Mouse (Mus musculus) neural tube, embryonic 10.5 days (tissue): Measurements from ENCODE around the gene Dclk2.

Experiments
- DNase-seq: peaks from one replicate; pipeline ENCODE4 v3.0.0-alpha.2; 2017; ENCODE audit warnings: low spot score; ENCODE audit errors: extremely low spot score

The Dclk2 gene

DNA sequence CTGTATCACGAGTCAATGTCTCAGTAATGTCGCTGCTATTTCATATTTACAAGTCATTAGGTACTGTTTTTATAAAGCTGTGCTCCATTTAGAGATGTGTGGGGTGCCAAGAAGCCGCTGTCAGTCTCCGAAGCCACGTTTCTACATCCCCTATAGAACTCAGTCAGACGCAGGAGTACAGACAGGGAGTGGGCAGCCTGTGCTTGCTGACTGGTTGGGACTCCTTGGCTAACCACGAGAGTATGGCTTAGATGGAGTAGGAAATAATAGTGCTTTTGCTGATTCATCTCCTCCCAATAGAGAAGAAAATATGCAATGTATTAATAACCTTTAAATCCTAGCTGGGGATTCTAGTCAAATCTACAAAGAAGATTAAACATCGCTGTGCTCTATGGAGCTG is 119.8 kb downstream of the Dclk2 start:
- DNase-seq = no peak

DNA sequence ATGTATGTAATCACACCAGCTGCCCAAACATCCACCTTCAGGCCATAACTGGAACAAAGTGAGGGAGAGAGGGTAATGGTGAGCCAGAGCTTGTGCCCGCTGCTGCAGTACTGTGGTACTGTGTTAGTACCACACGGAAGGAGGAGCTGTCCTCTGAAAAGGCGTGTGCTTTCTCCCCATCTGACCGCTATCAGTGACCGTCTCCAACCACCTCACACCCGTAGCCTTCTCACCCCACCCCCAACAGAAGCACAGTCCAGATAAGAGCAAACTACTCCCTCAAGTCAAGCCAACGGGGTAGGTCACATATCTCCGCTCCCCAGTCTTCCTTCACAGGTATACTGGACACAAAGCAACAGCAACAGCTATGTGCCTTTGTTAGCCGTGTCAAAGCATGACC is 121.6 kb downstream of the Dclk2 start:
- DNase-seq = no peak

DNA sequence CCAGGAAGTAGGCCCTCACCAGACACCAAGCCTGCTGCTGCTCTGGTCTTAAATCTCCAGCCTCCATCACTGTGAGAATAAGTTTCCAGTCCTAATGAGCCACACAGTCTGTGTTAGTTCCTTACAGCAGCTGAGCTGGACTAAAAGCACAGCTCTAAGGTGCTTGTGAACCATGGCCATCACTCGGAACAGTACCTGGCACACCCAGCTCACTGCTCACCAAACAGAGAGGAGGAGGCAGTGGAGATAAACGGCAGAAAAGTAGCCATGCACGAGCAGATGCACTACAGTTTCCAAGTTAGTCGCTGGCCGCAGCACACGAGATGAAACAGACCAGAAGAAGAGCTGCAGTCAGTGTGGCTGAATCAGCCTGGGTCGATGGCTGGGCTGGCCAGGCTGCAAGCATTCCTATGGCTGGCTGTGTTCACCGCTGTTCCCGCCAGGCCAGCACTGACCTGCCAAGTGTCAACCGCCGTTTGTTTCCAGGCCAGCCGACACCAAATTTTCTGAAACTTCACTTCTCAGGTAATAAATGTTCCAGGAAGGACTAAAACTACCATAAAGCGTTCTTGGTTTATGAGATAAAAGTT is 122.7 kb downstream of the Dclk2 start:
- DNase-seq = no peak

DNA sequence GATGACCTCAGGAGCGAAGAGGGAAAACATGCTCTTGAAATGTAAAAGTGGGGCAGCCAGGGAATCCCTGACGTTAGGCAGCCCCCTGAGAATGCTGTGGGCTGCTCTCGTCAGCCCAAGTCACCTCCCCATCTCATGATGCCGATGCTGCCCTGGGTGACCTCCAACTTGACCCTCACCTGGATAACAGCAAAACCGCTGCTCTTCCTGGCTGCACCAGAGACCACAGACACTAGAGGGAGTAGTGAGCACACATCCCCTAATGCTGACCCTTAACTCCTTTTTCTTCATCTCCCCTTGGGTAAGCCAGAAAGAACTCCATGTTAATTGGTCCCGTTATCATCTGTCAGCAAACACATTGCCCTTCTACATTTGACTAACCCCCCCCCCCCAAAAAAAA is 123.9 kb downstream of the Dclk2 start:
- DNase-seq = no peak

DNA sequence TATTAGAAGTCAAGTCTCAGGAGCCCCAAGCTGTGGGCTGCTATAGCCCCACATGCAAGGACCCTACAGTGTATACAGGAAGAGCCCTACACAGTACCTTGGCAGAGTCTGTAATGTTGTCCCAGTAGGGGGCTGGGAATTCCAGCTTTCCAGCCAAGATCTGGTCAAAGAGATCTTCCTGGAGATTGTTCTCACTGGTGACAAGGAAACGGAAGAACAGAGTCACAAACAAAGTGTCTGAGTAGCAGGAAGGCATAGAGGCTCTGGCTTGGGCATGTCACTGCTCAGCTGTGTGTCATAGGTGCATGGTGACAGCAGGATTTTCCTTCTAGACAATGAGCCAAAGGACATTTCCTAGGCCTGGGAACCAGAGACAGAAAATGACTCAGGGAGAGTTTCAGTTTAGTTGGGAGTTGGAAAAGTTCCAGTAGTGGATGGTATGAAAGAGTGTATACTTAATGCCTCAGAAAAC is 126.9 kb downstream of the Dclk2 start:
- no peak for DNase-seq

DNA sequence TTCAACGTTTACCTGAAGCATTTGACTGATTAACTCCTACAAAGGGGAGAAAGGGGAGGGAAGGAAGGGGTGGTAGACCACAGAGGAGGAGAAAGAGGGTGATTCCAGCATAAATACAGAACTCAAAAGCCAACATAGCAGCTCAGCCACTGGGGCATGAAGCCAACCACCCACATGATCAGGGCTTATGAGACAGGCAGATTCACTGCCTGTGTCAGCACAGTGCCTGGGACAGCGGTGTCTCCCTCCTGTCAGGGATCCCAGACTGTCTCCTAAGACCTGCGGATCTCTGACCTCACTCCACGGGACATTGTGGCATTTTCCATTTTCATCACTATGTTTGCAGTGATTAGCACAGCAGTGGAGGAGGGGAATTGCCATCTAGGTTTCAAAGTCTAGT is 127.4 kb downstream of the Dclk2 start:
- no peak for DNase-seq

DNA sequence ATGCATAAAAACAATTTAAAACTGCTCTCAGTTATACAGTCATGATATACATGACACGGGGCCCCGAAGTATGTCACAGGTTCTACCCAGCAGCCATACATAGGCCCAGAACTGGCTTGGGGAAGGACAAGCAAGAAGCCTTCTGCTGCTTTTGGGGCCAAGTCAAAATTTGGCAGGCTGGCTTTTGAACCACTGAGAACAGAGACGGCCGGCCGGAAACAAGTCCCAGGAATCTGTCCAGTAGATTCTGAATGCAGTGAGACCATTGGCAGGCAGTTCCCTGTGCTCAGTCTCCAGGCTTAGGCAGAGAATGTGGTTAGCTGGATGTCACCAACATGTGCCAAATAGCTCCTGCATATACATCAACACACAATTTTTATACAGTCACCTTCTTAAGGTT is 130.9 kb downstream of the Dclk2 start:
- DNase-seq = no peak

DNA sequence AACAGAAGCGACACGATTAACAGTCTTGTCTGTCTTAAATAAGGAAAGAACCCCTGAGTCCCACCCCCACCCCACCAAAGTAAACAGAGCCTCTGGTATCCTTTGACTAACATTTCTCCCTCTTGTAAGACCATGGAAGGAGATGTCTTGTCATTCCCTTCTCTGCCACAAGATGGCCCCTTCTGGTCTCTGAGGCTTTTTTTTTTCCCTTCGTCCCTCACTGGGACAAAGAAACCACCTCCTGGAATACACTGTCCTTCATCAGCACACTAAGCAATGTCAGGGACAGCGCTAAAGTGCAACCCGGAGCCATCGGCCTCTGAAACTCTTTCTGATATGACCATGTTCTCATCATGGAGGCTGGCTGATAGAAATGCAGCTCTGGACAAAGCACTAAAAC is 131.9 kb downstream of the Dclk2 start:
- DNase-seq = peak; percentile 69

DNA sequence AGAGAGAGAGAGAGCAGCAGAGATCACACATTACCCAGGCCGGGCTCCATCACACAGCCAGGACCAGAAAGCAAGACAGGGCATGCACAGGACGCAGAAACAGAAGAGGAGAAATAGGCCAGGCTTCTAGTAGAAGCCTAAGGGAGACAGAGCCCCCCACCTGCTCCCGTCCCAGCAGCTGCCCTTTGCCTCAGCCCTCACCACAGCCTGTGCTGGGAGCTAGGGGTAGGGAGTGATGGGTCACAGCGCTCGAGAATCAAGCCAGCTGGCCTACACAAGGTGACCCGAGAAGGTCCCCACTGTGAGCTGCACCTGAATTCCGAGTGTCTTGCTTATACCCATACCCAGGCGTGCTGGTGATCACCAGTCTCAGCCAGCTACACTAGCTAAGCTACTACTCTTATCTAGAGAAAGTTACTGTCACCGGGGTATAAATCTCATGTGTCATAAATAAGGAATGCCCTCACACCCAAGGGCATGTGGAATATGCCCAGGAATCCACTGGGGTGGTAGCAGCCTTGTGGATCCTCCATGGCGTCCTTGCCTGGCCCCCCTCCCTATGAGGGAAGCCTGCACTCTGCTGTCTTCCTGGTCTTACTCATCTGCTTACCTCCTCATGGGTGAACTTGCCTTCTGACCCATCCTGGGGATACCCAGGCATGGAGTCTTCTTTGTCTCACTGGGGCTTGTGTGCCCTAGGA is 133.1 kb downstream of the Dclk2 start:
- no peak for DNase-seq

DNA sequence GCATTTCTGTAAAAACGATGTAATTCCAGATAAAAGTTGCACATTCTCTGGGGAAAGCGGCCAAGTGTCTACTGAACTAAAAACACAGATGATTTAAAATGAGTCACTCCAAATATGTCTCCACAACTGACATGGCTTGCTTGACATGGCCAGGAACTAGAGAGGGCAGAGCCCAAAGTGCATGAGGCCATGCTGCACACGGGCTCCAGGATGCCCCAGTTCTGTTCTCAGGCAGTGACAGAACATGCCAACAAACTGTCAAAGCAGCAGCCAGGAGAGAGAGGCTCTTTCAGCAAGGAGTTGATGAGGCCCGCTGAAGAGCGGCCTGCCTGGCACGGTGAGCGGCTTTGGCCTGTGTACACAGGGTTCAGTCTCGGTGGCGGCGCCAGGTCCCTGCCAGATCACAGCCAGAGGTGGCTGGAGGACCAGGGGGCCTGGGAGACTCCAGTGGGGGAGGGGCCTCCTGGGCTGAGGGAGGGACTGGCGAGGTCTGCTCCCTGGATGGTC is 133.8 kb downstream of the Dclk2 start:
- DNase-seq = no peak

DNA sequence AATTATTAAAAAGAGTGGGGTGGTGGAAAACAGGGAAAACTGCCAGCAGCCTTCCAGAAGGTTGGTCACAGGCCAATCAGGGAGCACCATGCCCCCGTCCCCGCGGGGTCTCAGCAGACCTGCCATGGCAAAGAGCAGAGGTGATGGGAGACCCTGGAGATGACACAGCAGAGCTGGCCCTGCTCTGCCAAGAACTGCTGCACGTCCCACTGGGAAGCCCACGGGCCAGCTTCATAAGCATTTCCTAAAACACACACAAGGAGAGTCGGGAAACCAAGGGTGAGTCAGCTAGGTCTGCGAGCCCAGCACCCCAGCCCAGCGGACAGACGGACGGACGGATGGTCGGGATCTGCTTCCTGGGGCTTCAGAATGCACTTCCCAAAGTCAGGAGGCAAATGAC is 134.4 kb downstream of the Dclk2 start:
- no peak for DNase-seq

DNA sequence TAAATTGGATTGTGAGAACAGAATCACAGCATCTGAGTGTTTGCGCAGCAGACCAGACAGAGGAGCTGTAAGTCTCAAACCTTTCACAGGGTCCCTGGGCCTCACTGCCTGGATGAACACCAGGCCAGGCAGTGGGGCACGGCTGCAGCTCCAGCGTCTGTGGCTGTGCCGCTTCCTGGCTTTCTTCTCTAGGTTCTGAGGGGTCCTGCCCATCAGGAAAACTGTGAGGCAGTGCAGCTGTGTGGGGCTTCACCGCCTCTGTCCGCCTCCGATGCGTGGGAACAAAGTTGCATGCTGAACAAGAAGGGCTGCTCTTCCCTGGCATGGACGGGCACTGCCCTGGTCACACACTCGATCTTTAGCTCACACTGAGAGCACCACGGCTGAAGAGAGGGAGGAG is 135.7 kb downstream of the Dclk2 start:
- no peak for DNase-seq

DNA sequence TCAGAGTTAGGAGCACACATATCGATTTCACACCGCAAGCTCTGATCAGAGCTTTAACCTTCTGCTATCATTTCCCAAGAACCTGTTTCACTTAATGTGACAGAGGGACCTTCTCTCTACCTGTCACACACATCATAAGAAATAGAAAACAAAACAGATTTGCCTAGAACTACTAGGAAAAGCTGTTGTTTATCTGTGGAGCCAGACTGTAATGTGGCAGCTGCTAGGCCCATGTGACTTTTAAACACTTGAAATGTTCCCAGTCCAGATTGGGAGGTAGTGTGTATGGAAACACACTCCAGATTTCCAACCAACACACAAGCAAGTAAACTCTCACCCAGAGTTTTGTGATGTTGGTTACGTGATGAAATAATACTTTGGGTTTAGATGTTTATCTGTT is 136.6 kb downstream of the Dclk2 start:
- DNase-seq = no peak

DNA sequence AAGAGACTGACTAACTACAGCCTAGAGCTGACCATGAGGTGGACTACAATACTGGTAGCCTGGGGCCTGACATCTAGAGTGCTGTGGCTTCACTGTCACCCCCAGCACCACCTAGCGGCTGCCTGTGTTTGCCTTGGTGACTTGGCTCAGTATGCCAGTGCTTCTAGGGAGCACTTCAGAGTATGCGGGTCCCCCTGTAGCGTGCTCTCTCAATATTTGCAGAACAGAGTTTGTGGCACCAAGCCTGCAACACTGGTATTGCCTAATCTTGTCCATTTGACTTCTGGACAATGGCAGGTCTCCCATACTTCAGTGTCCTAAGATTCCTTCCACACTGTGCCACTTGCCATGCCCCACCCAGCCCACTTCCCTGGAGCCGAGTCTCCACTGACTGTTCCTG is 140.9 kb downstream of the Dclk2 start:
- no peak for DNase-seq

DNA sequence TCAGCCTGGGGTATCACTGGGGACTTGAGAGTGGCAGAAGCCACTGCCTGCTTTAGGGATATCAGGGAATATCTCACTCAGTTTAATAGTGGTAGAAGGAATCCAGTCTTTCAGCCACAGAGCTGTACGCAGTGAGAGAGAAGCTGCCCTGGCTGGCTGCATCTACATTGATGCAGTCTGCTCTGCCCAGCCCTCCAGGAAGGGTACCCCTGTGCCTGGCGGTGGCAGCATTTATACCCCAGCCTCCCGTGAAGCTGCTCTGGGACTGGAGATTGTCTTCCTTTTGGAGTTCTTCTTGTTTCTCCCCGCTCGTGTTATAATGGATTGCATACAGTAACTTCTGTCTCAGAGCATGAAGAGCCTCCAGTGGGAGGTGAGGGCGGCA is 145.2 kb downstream of the Dclk2 start:
- DNase-seq = no peak

DNA sequence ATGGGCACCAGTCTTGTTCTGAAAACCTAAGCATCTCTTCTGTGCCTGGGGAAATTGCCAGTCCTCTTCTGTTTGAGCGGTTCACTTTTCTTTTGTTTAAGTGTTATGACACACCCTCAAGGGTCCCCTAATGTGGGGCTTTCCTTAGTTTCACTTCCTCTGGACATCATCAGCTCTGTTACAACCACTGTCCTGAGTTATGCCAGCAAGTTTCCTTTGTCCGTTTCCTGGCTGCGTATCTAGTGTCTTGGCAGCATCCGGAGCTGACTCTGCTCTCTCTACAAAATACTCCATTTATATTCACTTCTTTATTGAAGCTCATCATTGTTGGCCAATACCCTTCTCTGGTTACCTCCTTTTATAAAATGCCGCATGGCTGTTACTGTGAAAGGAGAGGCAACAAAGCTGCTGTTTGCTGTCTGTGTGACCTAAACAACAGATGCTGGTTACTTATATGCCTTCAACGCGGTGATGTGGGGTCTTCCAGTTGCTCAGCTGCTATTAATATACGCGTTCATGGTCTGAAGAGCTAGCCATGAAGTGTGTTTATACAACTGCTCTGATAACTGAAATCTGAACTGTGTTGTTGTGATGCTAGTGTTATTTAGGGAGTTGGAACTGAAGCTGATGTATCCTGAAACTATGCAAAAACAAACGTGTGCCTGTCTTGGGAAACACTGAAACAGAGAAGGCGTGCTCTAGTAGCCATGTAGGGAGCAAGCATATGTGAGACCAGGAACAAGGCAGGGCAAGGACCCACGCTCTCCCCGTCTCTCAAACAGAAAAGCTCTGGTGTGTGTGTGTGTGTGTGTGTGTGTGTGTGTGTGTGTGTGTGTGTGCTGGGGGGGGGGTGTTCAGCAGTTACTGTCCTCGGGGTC is 145.8 kb downstream of the Dclk2 start:
- DNase-seq = no peak

DNA sequence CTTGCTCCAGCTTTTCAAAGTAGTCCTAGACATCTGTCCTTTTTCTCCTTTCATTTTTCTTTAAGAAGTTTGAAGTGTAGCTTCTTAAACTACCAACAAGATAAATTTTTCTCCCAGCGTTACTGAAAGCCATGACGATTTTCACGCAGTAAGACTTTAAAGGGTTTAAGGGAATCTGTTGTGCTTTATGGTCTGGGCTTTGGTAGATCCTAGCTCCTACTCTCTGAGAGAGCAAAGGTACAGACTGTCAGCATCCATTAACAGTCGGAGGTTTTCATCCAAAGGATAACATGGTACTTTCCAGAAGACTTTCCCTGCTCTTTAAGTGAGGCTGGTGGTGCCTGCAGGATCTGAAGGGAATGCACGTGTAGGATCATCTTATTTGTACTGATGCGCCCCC is 151.7 kb downstream of the Dclk2 start:
- DNase-seq = no peak

DNA sequence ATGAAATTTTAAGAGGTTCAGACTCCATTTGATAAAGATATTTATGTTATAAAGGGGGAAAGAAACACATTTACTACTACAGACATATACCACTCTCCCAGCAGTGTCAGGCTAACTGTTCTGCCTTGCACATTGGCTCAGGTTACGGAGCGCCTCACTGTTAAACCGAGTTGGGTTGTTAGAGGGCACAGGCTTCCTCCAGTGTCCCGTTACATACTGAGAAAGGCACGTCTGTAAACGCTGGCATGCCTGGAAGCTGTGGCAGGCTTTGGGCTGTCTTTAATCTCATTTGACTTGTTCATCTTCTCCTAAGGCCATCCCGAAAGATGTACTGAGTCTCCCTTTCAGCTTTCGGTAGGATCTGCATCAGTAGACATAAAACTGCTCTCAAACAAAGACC is 152.1 kb downstream of the Dclk2 start:
- DNase-seq = no peak

DNA sequence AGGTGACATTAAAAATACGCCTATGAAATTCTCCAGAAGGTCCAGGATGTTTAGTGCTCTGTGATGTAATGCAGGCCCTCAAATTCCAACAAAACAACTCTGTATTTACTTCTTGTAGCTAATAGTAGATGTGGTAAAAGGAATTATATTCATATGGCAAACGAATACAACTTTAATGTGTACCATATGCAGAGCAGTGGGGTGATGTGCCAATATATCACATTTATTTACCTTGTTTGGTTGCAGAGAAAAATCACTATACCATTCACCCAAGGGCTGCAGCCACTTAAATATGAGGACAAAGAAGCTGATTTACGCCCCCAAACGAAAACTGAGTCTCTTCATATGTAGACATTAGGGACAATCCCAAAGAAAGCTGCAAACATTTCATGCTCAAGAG is 158.2 kb downstream of the Dclk2 start:
- DNase-seq = no peak

DNA sequence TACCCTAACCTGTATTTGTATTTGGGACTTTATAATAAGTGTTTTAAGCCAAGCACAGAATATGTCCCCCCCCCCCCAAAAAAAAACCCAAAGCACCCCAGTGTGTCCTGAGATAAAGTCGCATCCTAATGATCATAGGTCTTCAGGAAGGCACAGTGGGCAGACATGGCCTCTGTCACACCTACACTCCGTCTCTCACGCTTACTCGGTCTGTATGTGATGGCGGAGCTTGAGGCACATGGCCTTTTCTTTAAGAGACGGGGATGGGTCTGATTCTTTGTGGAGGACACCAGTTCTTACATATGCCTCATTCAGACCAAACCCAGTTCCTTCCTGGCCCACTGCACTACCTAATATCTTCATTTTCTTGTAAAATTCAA is 158.6 kb downstream of the Dclk2 start:
- DNase-seq = no peak

DNA sequence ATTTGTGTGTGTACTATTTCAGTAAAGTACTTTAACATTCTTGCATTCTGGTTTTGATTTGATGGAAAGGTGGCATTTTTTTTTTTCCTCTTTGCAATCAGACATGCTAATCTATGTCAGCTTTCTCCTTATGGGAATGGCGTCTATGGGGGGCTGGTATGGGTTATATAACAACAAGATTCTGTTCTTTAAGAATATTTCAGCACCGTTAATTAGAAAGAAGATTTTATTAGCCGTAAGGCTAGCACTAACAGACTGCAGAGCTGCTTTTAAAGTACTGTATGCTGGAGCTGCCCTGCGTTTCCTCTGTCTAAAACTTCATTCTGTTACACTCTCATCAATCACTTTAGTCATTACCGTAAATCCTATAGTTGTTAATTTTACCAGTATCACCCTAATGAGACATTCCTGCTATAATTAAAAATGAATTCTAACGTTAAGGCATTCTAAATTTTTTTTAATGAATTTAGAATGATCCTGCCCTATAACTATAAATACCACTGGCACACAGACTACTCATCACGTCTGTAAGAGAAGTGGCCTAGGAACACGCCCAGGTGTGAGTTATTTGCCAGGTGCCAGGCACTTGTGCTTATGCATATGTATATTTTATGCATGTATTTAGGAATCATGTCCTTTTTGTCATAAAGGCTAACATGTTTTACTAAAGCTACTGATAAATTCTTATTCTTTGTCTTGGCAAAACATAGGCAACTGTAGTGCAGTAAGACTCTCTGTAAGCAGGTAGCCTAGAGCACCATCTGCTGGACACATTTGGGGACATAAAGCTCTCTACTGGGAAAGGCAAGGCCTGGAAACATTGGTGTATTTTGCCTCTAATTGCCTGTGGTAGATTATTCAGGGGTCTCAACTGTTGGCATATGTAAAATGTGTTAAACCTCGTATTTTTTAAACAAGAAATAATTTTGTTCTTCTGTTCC is 159.3 kb downstream of the Dclk2 start:
- DNase-seq = peak; percentile 66
